Mouse (Mus musculus) C2C12 (cell line): ENCODE results near the gene 3110040M04Rik.

Source experiments
- CEBPB ChIP-seq: IDR thresholded peaks from one replicate; pipeline ENCODE4 v1.6.1; 2011; ENCODE audit warnings: low read depth, mild to moderate bottlenecking, control low read depth, moderate library complexity
- CTCF ChIP-seq: IDR thresholded peaks from one replicate; pipeline ENCODE4 v1.5.1; 2011; ENCODE audit not compliant: control insufficient read depth, insufficient read depth, insufficient read length
- USF1 ChIP-seq: IDR thresholded peaks from one replicate; pipeline ENCODE4 v1.6.1; 2011; ENCODE audit warnings: low read depth, mild to moderate bottlenecking, control low read depth, moderate library complexity

DNA sequence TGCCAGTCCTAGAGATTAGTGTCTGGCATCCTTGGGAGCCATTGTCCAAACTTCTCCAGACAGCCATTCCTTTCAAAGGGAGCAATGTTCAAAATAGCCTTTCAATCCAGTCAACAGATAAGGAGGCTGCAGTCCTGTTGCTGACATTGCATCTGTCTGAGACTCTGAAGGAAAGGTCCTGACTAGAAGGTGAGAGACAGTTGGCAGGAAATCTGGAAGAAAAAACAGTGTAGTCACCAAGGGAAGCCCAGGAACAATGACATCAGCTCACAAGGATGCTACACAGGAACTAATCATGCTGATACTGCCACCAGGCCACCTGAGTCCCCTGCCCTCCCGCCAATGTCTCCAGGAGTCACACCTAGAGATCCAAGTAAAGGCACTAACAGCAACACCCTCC is 19.5 kb downstream of the 3110040M04Rik start:
- TF ChIP-seq CTCF, result no peak
- no peak for TF ChIP-seq USF1
- TF ChIP-seq CEBPB, result no peak
